Mouse (Mus musculus): ENCODE data around the gene Fbxo30.
A peak's percentile ranks its signal among the peaks of the same experiment; 100 is the strongest.

Gene Fbxo30

GRCm38 (mm10) chr10:11323202-11323898 is 42.2 kb downstream of the Fbxo30 start:
- no peak for DNase-seq (ENCODE audit: low spot score)

- DNase-seq (ENCODE audit: low spot score): no peak
Measured at GRCm38 (mm10) chr10:11326526-11326925, 45.4 kb downstream of the Fbxo30 start.

- peak; percentile 60 for DNase-seq (ENCODE audit: low spot score)
Measured at GRCm38 (mm10) chr10:11343205-11344141, 62.3 kb downstream of the Fbxo30 start, which contains the start of gene Epm2a. TSS of gene Epm2a (plus strand) at chr10:11343404.

GRCm38 (mm10) chr10:11344536-11345468 is 63.7 kb downstream of the Fbxo30 start:
- no peak for DNase-seq (ENCODE audit: low spot score)
